Mouse (Mus musculus): ENCODE measurements around the gene Tmx1.

GRCm38 (mm10) chr12:70430307-70430950 lies 22.5 kb upstream of the Tmx1 start:
- TF ChIP-seq POLR2A (IDR thresholded peaks at IDR 0.05; ENCODE audit: borderline replicate concordance, insufficient read depth, low read length) (no peak), CTCF (IDR thresholded peaks at IDR 0.05; ENCODE audit: borderline replicate concordance, insufficient read depth, low read depth, low read length) (0 out of 2 replicates have a peak, but pooled peaks have one; percentile 5)

All from cerebellum, adult 2 months (tissue).